Mouse (Mus musculus): ENCODE measurements around the gene Sdad1.

DNA sequence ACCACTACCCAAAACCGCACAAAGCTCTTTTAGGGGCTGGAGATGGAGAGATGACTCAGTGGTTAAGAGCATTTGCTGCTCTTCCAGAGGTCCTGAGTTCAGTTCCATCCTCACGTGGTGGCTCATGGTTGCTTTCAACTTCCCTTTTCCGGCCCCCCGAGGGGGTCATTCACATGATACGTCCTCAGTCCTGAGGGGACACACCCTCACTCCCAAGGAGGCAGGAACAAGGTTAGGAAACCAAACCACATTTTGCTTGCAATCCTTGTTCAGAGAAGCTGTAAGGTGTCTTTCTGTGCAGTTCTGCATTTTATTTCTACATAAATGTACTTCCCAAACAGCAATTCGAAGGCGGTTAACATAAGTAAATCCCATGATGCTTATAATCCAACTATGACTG, 39.8 kb downstream of the Sdad1 start:
- TF ChIP-seq CTCF (IDR thresholded peaks at IDR 0.05; ENCODE audit: insufficient read depth, low read length) (no peak), POLR2A (IDR thresholded peaks at IDR 0.05; ENCODE audit: borderline replicate concordance, extremely low read depth, low read depth, low read length) (no peak)

Data from lung, adult 2 months (tissue).